Mouse (Mus musculus) frontal cortex, adult 2 months (tissue): ENCODE results near the gene Gfpt1. TPM values are rescaled to one million over a fixed set of nuclear protein-coding genes. Genes with fewer than 3 reads are reported as not detected.
A peak's percentile ranks its signal among the peaks of the same experiment; 100 is the strongest.

ENCODE experiments used
- DNase-seq, 2 experiments: peaks; one replicate each; pipeline ENCODE4 v3.0.0; 2022; ENCODE audit warnings: low spot score in 1 of 2; ENCODE audit errors: extremely low spot score in 1 of 2
- polyA plus RNA-seq: library from polyadenylated mRNA; depleted of rRNA; stranded (reverse); fragments of >200 nt; gene quantifications from 2 replicates; pipeline ENCODE4 v1.2.3, GENCODE M21; 2012; rRNA removed

Gfpt1 gene
- polyA plus RNA-seq, 1 experiment, result 29.4 TPM

GRCm38 (mm10) chr6:87130628-87131027, 88.0 kb downstream of the Gfpt1 start:
- DNase-seq, result no peak

GRCm38 (mm10) chr6:87131078-87131477, 88.4 kb downstream of the Gfpt1 start:
- DNase-seq, result no peak

GRCm38 (mm10) chr6:87133520-87133919, 90.9 kb downstream of the Gfpt1 start:
- DNase-seq, result no peak

GRCm38 (mm10) chr6:87133966-87134546, 91.4 kb downstream of the Gfpt1 start:
- DNase-seq, result peak; percentile 18 to 49

- DNase-seq, result no peak
Measured at GRCm38 (mm10) chr6:87138479-87138878, 95.8 kb downstream of the Gfpt1 start.

- DNase-seq, result no peak
Measured at GRCm38 (mm10) chr6:87139796-87140553, 97.3 kb downstream of the Gfpt1 start.

Other genes starting within 250 kb of the Gfpt1 start
- 4.1 and 5.5 TPM in 2 replicates for gene Anxa4, start 249.3 kb upstream of the Gfpt1 start, polyA plus RNA-seq
- 115 and 139 TPM in 2 replicates for gene Aak1, start 193.3 kb upstream of the Gfpt1 start, polyA plus RNA-seq
- 110 and 130 TPM in 2 replicates for gene Nfu1, start 33.6 kb upstream of the Gfpt1 start, polyA plus RNA-seq
- 0.21 and 0.28 TPM in 2 replicates for gene D6Ertd527e, start 61.9 kb downstream of the Gfpt1 start, polyA plus RNA-seq